Mouse (Mus musculus) MEL-GATA-1-ER (cell line): Measurements from ENCODE around the gene Hoxb9.

Source experiments
- DNase-seq: peaks from one replicate; pipeline ENCODE4 v3.0.0-alpha.2; 2012; ENCODE audit warnings: low read depth; ENCODE audit errors: extremely low read depth

Hoxb9 gene

GRCm38 (mm10) chr11:96313134-96313533 is 41.9 kb downstream of the Hoxb9 start:
- no peak for DNase-seq

- no peak for DNase-seq
Measured at GRCm38 (mm10) chr11:96313806-96314428, 42.7 kb downstream of the Hoxb9 start.

- DNase-seq = no peak
Measured at GRCm38 (mm10) chr11:96314671-96315343, 43.5 kb downstream of the Hoxb9 start.

GRCm38 (mm10) chr11:96315344-96315681 is 44.1 kb downstream of the Hoxb9 start:
- no peak for DNase-seq

- no peak for DNase-seq
Measured at GRCm38 (mm10) chr11:96316696-96317607, 45.7 kb downstream of the Hoxb9 start.

- no peak for DNase-seq
Measured at GRCm38 (mm10) chr11:96317608-96318367, 46.5 kb downstream of the Hoxb9 start, which contains the start of gene Hoxb4. Gene Hoxb4, plus strand, starts transcription at chr11:96318267.

GRCm38 (mm10) chr11:96318368-96319070 is 47.3 kb downstream of the Hoxb9 start:
- no peak for DNase-seq

GRCm38 (mm10) chr11:96319071-96319902 is 48.0 kb downstream of the Hoxb9 start:
- DNase-seq = no peak

- DNase-seq = no peak
Measured at GRCm38 (mm10) chr11:96319910-96320309, 48.7 kb downstream of the Hoxb9 start.

- DNase-seq = no peak
Measured at GRCm38 (mm10) chr11:96320688-96321087, 49.4 kb downstream of the Hoxb9 start.

- no peak for DNase-seq
Measured at GRCm38 (mm10) chr11:96321846-96322245, 50.6 kb downstream of the Hoxb9 start.

GRCm38 (mm10) chr11:96322738-96323137 is 51.5 kb downstream of the Hoxb9 start:
- no peak for DNase-seq

GRCm38 (mm10) chr11:96323154-96323553 is 51.9 kb downstream of the Hoxb9 start, which contains the start of gene Hoxb3:
Gene Hoxb3, plus strand, starts transcription at chr11:96323326.
- no peak for DNase-seq

GRCm38 (mm10) chr11:96324125-96324524 is 52.9 kb downstream of the Hoxb9 start:
- DNase-seq = no peak

GRCm38 (mm10) chr11:96324965-96325364 is 53.7 kb downstream of the Hoxb9 start:
- DNase-seq = no peak

GRCm38 (mm10) chr11:96325747-96326212 is 54.5 kb downstream of the Hoxb9 start:
- no peak for DNase-seq
